Mouse (Mus musculus) layer of hippocampus, postnatal 14 days (tissue): Measurements from ENCODE around the gene Snd1. TPM values are rescaled to one million over a fixed set of nuclear protein-coding genes. Genes with fewer than 3 reads are reported as not detected.
"Not testable (repeated sequence)": the region's sequence is repeated elsewhere in the genome, so short reads cannot be mapped to it uniquely, and the experiment has no call there.

Experiments
- DNase-seq, 2 experiments: peaks; one replicate each; pipeline ENCODE4 v3.0.0; 2021 to 2022; ENCODE audit warnings: low spot score in 2 of 2, mixed read lengths in 1 of 2
- total RNA-seq, 2 experiments: library from RNA; stranded (reverse); gene quantifications; 2 replicates each; pipeline ENCODE4 v1.2.3; 2021

Snd1 gene
- total RNA-seq, 2 experiments from 2014 or later, result 119 to 124 TPM

GRCm38 (mm10) chr6:28891480-28891879, 416.5 kb downstream of the Snd1 start:
- DNase-seq, result no peak

GRCm38 (mm10) chr6:28895004-28895515, 420.1 kb downstream of the Snd1 start:
- no peak for DNase-seq

- DNase-seq, result no peak
These were observed 420.8 kb downstream of the Snd1 start for GRCm38 (mm10) chr6:28895726-28896125.

GRCm38 (mm10) chr6:28896762-28897320, 421.9 kb downstream of the Snd1 start:
- no peak for DNase-seq

- DNase-seq, result no peak
These were observed 422.6 kb downstream of the Snd1 start for GRCm38 (mm10) chr6:28897326-28898085.

GRCm38 (mm10) chr6:28898836-28899235, 423.9 kb downstream of the Snd1 start:
- no peak for DNase-seq

- DNase-seq, result no peak
These were observed 427.6 kb downstream of the Snd1 start for GRCm38 (mm10) chr6:28902573-28902972.

- no peak for DNase-seq
These were observed 429.5 kb downstream of the Snd1 start for GRCm38 (mm10) chr6:28904417-28904816.

GRCm38 (mm10) chr6:28905301-28905700, 430.4 kb downstream of the Snd1 start:
- DNase-seq, result no peak

- no peak for DNase-seq
These were observed 434.9 kb downstream of the Snd1 start for GRCm38 (mm10) chr6:28909866-28910265.

GRCm38 (mm10) chr6:28914981-28915380, 440.0 kb downstream of the Snd1 start:
- no peak for DNase-seq

- DNase-seq, result no peak
These were observed 441.7 kb downstream of the Snd1 start for GRCm38 (mm10) chr6:28916630-28917029.

GRCm38 (mm10) chr6:28919346-28919745, 444.4 kb downstream of the Snd1 start:
- DNase-seq, result no peak

- DNase-seq, result no peak
These were observed 447.4 kb downstream of the Snd1 start for GRCm38 (mm10) chr6:28922371-28922770.

- DNase-seq, result no peak
These were observed 448.3 kb downstream of the Snd1 start for GRCm38 (mm10) chr6:28923091-28923824.

GRCm38 (mm10) chr6:28923837-28924236, 448.9 kb downstream of the Snd1 start:
- no peak for DNase-seq

GRCm38 (mm10) chr6:28927987-28928386, 453.0 kb downstream of the Snd1 start:
- DNase-seq, result not testable (repeated sequence)

GRCm38 (mm10) chr6:28929169-28929803, 454.3 kb downstream of the Snd1 start:
- not testable (repeated sequence) for DNase-seq

- DNase-seq, result no peak
These were observed 456.3 kb downstream of the Snd1 start for GRCm38 (mm10) chr6:28931234-28931633.

GRCm38 (mm10) chr6:28931636-28932327, 456.8 kb downstream of the Snd1 start:
- DNase-seq, result no peak
